Mouse (Mus musculus): ENCODE measurements at regions not wholly inside any gene's neighbourhood (a gene's known extent, or its start where the extent isn't known, plus 50 kb on each side); places are given as distances from the start of the nearest gene placed in this dataset.

DNA sequence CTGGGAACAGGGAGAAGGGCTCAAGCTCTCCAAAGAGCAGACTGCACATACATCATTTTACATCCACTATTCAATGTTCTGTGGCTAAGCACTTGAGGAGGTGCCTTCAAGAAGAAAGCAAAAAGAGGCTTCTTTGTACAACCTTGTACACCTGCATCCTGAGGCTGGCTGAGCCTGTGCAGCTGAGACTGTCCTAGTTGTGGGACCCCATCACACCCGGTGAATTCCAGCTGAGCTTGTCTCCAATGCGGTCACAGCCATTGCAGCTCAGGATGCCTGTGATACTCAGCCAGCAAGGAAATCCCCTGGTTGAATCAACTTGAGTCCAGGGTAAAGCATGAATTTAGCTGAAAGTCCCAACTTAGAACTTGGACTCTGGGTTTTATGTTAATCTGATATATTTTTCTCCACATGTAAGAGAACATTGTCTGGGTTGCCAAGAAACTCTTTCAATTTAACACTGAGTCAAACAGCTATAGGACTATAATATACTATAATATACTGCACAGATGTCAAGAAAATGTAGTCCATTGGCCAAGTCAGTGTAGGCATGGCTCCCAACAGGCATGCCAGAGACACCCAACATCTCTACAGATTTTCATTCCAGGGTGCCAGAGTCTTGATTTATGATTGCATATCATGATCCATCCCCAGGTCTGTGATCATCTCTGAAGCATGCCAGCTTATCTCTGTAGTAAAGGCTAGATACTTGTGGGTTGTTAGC is 599.2 kb downstream of the Pard3 start:
- peak; percentile 57 for DNase-seq

DNA sequence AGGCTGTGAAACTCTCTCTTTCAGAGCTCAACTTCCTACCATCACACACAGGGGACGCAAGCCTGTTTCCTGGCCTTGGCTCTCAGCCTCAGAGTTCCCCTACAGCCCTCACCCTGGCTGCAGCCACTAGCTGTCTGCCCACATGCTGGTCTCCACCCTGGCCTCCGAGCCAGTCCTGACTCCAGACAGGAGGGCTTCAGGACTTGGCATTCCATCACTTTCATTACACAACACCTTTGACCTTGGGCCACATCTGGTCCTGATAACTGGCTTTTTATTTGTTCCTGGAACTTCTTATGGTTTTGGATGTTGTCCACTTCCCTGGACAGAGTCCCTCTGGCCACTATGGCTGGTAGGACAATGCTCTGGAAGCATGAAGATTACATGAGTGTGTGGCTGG is 602.9 kb downstream of the Pard3 start:
- DNase-seq = no peak

DNA sequence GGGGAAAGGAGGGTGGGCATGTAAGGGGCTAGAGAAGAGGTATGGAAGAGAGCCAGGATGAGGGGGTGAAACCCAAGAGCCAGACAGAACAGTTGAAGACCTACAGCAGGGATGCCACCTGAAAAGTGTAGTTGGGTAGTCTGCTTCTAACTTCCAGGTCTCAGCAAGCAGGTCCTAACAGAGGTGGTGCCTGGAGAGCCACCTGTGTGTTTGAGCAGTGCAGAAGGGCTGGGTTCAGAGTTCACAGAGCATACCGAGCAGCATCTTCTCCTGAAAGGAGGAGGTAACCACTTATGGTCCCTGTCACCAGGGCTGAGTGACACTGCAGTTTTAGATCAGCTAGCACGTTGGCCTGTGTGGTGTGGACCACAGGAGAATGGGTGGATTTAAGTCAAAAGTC is 605.3 kb downstream of the Pard3 start:
- no peak for DNase-seq

DNA sequence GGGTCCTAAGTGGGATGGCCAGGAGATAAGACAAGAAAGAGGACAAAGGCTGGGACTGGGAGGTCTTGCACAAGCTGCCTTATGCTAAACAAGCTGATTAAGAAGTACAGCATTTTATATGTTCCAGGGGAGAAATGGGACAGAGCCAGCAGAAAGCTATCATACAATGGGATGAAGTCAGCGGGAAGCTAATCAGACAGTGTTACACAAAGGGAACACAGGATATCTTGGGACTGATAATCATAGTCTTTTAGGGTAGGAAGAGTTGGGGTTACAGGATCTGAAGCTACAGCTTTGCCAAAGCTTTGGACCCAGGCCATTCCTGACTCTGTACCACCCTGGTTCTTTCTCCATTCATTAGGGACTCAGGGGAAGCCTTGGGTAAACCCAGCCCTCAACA is 610.4 kb downstream of the Pard3 start:
- no peak for DNase-seq

DNA sequence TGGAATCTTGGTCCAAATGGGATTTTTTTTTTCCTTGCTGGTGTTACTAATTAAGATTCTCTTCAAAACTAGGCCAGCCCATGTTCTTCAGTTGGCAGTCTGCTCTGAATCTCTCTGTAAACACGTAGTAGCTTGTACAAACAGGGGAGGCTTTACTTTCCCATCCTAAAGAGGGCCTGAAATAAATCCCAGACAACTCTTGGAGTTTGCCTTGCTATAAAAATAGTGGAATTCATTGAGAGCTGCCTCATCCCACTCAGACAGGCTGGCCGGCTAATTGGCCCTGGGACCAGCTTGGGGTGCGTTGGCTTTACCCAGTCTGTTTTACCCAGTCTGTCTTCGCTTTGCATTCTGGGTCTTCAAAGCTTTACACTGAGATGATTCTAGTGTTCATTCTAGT is 611.7 kb downstream of the Pard3 start:
- DNase-seq = no peak

DNA sequence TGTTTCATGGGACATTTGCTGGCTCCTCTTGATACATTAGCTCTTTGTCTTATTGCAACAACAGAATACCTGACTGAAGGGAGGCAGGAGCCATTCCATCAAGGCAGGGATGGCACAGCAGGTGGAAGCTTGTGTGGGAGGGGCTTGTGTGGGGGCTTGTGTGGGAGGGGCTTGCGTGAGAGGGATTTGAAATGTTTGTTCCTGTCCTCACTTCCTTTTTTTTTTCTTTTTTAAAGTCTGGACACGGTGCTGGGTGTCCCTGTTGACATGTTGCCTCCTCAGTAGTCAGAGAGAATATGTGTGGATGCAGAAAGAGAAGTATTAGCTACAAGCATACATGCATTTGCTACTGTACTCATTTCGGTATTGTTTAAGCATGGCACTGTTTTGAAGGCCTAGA is 616.5 kb downstream of the Pard3 start:
- DNase-seq = no peak

DNA sequence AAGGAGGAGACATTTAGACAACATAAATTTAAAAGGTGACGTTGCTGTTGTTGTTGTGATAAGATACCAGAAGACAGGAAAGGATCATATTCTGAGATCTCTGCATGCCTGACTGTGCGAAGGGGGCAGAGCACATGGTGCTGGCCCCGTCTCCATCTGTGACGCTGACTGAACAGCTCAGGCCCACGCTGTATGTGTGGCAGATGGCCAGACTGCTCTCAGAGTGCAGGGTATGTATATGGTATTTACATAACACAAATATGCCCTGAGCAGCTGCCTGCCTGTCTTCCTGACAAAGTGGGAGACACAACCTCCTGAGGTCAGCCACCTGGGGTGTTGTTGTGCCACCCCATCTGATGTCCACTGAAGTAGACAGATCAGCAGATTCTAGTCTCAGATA is 620.5 kb downstream of the Pard3 start:
- DNase-seq = no peak

DNA sequence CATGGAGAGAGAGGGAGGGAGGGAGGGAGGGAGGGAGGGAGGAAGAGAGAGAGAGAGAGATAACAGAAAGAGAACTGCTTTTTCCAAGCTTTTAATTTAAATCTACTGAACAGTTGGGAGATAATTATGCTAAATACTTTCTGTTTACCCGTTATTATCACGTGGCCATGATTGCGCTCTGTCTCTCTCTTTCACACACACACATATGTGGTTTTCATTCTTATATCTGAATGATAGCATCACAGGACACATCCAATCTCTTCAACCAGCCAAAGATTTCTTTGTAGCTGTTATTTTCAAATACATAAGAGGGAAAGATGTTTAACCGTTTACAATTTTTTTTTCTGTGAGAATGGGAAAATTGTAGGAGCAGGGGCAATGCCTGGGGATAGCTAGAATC is 627.1 kb downstream of the Pard3 start:
- DNase-seq = no peak

DNA sequence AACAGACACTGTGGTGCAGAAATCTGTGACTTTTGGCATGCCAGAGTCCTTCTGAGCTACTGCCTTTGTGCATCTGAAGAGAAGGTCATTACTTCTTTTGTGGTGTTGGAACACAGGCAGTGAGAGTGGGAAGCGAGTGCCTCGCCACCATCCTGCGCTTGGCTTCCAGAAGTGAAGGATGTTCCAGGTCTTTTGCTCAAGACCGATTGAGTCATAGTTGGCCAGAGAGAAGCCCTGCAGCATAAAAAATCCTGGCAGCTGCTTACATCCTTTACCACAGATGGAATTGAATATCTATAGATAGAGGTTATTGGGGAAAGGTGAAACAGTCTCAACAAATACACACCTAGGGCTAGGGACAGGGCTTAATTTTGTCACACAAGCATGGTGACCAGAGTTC is 634.7 kb downstream of the Pard3 start:
- DNase-seq = no peak

DNA sequence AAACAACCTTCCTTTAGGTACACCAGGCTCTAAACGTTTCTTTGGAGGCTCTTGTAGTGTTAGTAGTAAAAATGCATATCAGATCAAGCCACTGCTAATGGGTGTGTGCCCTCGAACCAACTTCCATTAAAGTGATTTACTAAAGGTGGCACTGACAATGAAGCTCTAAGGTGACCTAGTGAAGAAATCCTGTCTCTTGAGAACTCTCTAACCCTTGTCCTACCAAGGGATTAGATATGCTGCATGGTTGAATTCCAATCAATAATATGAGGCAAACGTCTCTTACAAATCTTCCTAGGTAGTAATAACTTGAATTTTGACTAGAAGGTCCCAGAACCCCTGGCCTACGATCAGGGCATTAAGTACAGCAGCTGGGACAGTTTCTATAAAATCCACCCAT is 640.7 kb downstream of the Pard3 start:
- no peak for DNase-seq

DNA sequence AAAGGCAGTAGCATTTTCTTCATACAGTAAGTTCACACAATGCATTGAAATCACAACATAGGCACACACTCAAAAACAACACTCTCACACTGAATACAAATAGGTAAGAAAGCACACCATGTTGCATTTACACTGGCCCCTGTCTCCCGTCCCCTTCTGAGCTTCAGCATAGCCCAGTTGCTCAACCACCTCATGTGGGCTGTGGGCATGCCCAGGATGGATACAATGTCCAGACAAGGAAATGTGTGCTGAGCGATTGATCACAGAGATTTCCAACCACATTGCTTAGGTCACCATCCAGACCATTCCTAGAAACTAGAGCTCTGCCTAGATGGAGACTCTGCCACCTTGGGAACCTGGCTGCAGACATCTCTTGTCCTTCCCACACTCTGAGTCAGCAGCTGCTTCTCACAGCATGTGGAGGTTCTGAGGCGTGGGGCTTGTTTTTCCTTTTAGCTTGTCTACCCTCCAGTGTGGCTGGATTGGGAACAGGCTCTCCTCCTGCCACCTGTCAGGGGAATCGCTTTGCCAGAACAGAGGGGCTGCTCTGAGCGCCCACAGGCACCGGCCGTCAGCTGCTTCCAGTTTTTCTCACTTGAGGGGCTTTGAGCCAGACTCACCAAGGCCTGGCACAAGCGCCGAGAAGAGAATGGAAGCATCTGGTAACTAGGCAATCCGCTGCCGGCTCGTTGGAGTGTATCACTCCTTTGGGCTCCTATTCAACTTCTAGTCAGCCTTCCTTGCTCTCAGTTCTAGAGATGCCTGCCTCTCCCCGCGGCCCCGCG is 642.5 kb downstream of the Pard3 start:
- DNase-seq = no peak

DNA sequence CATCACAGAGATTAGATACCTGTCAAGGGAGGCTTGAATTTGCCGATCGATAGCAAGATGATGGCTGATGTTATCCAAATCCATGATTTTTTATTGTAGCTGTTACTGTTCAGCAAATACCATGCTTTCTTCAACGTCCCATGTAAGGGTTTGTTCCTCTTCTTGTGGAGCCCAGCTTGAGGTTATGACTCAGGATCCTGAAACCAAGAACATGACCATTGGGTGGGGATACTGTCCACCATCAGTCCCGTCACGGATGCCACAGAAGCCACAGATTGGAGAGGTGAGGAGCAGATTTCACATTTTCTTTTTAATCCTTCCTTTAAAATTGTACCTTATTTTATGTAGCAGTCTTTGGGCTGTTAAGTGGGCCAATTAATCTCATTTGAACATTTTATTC is 645.7 kb downstream of the Pard3 start:
- no peak for DNase-seq

DNA sequence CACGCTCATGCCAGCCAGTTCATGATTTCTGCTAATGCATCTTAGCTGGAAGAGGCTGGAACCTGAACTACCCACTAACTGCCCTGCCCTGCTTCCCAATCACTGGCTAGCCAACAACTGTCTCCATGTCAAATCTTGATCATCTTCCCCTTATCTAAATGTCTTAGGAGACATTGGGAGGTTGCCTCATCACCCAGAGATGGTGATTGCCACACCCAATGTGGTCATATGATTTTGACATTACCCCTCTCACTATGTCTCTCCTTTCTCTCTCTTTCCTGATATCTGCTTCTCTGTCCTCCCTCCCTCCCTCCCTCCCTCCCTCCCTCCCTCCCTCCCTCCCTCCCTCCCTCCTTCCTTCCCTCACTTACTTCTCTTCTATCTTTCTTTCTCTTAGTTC is 643.3 kb upstream of the Nrp1 start:
- DNase-seq = no peak

DNA sequence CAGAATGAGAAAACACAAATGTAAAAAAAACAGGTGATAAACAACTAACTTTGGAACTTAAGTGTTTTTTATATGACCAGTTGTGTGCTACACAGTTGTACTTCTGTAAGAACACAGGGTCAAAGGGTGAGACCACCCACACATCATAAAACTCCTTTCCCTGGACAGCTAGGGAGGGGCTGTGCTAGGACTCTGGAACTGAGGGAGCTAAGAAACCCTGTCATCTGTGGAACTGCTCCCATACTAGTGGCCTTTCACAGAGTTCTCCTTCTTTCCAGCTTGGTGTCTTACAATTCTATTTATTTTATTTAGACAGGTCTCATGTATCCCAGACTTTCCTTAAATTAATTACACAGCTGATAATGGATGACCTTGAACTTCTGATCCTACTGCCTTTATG is 640.4 kb upstream of the Nrp1 start:
- no peak for DNase-seq

DNA sequence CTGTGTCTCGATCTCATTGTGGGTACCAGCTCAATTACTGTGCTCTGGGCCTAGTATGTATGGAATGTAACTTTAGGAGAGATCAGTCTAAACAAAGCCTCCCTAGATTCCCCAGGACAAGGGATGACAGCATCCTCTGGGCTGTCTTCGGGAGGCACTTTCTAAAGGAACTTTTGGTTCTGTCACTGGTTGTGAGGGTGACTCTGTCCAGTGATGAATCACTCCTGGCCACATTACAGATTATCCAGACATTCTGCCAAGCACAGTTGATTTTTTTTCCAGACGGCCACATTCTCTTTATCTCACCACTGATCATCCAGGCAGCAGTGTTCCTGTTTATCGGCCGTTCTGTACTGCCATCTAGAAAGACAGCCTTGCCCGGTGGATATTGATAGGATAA is 638.5 kb upstream of the Nrp1 start:
- no peak for DNase-seq

DNA sequence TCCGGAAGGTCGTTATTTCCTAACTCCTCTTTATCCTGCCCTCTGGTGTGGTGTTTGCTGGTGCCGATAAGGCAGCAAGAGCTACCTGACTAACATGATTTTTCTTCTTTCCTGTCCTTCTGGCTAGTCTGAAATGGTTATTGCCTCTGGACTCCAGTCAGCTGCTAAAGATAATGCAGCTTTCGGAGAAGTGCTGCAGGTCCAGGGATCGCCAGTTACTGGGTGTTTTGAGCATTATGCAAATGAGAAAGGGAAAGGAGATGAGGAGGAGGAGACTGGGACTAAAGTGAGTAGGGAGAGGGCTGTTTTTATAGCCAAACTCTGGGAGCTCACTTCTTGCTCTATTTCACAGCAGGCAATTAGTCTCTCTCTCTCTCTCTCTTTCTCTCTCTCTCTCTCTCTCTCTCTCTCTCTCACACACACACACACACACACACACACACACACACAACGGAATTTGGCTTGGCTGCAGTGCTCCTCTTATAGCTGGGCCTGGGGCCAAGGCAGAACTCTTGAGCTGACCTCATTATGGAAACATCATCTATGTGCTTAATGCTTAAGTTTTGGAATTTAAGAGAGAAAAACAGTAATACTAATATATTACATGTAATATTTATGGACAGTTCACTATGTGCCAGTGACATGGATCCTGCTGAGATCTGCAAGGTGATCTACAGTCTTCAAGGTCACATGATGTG is 637.7 kb upstream of the Nrp1 start:
- DNase-seq = no peak

DNA sequence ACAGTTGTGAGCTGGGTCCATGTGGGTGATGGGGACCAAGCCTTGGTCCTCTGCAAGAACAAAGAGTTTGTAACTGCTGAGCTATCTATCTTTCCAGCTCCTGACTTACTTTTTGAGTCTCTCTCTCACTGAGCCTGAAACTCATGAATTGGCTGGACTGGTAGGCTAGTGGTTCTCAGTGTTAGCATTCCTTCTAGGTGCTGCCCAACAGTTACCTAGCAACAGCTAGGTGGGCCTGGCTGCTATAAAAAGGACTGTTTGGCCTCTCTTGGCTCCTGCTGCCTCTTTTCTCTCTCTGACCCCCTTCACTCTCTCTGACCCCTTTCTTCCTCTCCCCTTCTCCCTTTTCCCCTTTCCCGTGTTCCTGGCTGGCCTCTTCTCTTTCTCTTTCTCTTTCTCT is 636.8 kb upstream of the Nrp1 start:
- DNase-seq = no peak

DNA sequence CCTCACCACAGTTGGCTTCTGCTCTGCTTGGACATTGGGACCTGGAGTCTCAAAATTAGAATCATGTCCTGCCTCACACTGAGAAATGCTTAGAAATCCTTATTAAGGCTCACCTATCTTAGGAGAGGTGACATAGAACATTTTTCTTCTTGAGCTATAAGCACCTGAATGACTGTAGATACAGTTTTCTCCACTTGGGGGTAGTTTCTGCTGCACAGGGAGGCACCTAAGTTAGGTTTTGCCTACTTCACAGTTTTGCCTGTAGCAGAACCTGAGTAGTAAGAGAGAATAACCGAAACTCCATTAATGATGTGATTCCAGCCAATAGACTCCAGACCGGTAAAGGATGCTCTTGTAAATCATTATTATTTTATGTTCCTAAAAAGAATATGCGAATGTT is 624.3 kb upstream of the Nrp1 start:
- no peak for DNase-seq

DNA sequence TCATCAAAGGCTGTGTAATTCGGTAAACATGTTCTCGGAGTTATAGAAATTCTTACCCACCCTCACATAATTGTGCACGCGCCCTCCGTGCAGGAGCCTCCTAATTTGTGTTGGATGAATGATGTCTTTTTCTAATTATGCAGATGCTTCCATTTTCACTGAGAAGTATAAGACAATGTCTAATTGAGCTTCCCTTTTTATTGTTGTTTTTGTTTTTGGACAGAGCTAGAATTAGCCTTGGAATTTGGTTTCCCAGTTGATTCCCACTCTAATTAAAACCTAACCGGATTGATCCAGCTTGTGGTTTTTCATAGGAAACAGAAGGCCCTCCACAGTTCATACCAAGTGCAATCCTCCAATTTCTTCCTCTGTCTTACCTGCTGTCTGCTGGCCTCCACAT is 616.2 kb upstream of the Nrp1 start:
- DNase-seq = no peak

DNA sequence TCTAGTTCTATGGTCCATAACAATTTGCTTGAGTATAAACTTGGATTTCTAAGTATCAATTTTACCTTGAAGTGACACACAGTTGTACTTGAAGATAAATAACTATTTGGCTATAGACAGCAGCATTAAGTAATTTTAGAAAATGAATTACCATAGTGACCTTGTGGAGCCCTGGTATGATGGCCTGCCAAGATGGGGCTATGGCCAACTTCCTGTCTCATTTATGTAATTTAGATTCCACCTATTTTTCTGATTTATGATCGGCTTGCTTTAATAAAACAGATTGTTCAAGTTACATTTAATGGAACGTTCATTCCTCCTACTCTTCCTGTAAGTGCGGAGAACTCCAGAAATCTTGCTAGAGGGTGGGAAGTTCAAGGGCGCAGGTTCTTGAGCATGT is 613.2 kb upstream of the Nrp1 start:
- no peak for DNase-seq

DNA sequence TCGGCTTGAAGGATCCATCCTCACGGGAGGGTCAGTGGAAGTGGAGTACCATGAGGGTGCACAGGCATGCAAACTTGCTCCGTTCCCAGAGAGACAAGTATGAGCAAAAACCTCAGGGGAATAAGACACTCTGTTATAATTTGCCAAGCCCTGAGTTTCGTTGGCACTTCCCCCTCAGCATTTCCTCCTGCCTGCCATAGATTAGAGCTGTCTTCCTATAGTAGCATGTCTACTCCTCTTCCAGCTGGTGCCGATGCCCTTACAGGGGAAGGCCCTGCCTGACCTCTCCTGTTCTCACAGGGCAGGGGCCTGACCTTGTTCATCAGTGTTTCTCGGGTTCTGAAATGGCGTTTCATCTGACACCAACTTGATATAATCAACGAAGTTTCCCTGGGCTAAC is 611.9 kb upstream of the Nrp1 start:
- no peak for DNase-seq

DNA sequence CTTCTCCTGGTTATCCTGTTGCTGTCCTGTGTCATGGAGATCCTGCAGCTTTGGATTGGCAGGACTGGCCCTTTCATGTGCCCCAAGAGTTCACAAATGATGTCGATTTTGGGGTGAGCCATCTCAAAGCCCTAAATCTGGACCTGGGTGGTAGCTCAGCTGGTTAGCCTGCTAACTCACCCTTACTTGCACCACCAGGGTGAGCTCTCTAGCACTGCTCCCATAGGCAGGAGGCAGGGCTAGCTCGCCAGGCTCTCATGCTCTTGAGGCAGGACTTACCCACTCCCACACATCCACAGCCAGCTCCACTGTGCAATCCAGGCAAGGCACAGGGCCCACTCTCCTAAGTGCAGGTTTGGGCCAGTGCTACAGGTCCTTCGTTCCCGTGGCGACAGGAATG is 605.5 kb upstream of the Nrp1 start:
- DNase-seq = peak; percentile 28

DNA sequence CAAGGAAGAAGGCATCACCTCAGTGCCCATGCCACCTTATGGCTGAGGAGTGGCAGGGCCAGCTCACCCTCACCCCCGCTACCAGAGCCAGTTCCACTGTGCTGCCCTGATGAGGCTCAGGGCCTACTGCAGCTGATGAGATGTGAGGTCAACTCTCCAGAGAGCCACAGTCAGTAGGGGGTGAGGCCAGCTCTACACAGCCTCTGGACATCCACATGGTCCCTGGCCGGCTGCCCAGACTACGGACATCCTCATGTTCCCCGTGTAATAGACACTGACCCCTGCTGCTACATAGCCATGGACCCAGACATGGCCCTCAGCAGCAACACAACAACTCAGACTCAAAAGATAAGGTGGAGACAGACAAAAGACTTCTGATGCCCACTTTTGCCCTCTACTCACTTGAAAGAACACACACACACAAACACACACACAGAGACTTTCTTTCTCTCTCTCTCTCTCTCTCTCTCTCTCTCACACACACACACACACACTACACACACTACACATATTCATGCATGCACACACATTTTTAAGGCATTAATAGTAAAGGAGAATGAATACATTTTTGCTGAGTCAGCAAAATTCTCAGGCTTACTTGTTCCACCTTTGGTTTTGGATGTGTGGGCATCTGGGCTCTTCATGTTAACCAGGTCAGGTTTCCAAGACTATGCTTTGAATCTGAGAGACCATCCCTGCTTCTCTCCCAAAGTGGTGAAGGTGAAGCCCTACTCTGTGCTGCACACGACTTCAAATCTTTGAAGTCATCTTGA is 604.4 kb upstream of the Nrp1 start:
- DNase-seq = no peak

Data from thymus, postnatal 4 days (tissue).